Mouse (Mus musculus) MEL (cell line): ENCODE results near the gene Hoxa4.

Experiments used
- CHD1 ChIP-seq: IDR thresholded peaks from 2 replicates; pipeline ENCODE4 v1.6.1; 2012; ENCODE audit warnings: low read depth, mild to moderate bottlenecking, inconsistent platforms, low read length, improper control_type of control experiment
- CTCF ChIP-seq, 3 experiments: IDR thresholded peaks in 2 of 3; conservative IDR thresholded peaks in 1 of 3; 2 replicates each; pipeline ENCODE4 v1.5.1; 2011 to 2012; ENCODE audit warnings: low read length in 3 of 3, low read depth in 2 of 3, mild to moderate bottlenecking in 2 of 3, improper control_type of control experiment in 1 of 3, inconsistent platforms in 1 of 3, mixed read lengths in 1 of 3, moderate library complexity in 1 of 3; ENCODE audit not compliant: control insufficient read depth in 1 of 3, insufficient read depth in 1 of 3, poor library complexity in 1 of 3, severe bottlenecking in 1 of 3
- EP300 ChIP-seq, 2 experiments: IDR thresholded peaks; 2 replicates each; pipeline ENCODE4 v1.6.1; 2011; ENCODE audit warnings: improper control_type of control experiment in 2 of 2, low read length in 2 of 2, low read depth in 1 of 2, mild to moderate bottlenecking in 1 of 2
- MAZ ChIP-seq: IDR thresholded peaks from 2 replicates; pipeline ENCODE4 v1.6.1; 2012; ENCODE audit warnings: low read depth, mild to moderate bottlenecking, inconsistent platforms, low read length, improper control_type of control experiment
- POLR2A ChIP-seq, 2 experiments: IDR thresholded peaks; 2 replicates each; pipeline ENCODE4 v1.6.1; 2011 to 2012; ENCODE audit warnings: low read length in 2 of 2, mild to moderate bottlenecking in 2 of 2, control low read depth in 1 of 2, improper control_type of control experiment in 1 of 2, low read depth in 1 of 2, moderate library complexity in 1 of 2; ENCODE audit not compliant: control insufficient read depth in 1 of 2, insufficient read depth in 1 of 2, poor library complexity in 1 of 2

GRCm38 (mm10) chr6:52179690-52180089, 11.9 kb downstream of the Hoxa4 start:
- TF ChIP-seq POLR2A (IDR thresholded peaks at IDR 0.05; ENCODE audit: control insufficient read depth in 1 of 2, insufficient read depth in 1 of 2, low read depth in 1 of 2, low read length in 2 of 2, poor library complexity in 1 of 2) (no peak), MAZ (no peak), CHD1 (no peak), EP300 (IDR thresholded peaks at IDR 0.05; ENCODE audit: low read depth in 1 of 2, low read length in 2 of 2) (no peak), CTCF (IDR thresholded peaks at IDR 0.05 in 2 of 3, conservative IDR thresholded peaks at IDR 0.05 in 1 of 3; ENCODE audit: control insufficient read depth in 1 of 3, insufficient read depth in 1 of 3, low read depth in 2 of 3, low read length in 3 of 3, poor library complexity in 1 of 3, severe bottlenecking in 1 of 3) (no peak)
